ENCODE assay signal across 26 mouse cellular contexts in the genomic region with DNA sequence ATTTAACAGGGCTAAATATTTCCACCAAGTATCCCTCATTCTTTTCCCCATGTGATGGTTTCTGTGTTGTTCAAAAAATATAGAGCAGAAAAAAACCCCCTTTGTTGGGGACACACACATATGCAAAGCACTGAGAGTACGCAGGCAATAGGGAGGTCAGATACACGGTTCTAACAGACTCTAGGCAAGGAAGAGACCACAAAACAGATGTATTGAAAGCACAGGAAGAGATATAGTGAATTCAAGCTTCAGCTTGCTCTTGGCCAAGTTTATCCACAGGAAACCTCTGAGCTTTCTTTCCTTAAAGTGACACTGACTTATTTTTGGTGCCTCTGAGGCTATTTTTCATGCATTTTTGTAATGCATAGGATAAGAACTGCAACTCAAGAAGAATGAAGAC.
"Had no signal": no experiment of that assay in that cellular context is flagged by ENCODE, and none has a peak within 500 bp of the region (broad histone marks: within the 10 kb centered on the region; RNA-seq: fewer than 3 reads in every experiment).

No protein-coding gene starts in this region.

- ATAC-seq: hindbrain, embryonic 16.5 days; intestine, embryonic 16.5 days had no signal

- H3K27me3 ChIP-seq: heart, embryonic 13.5 days; heart, embryonic 15.5 days; hindbrain, embryonic 12.5 days; kidney, embryonic 15.5 days; limb, embryonic 13.5 days; limb, embryonic 15.5 days had no signal

- H3K36me3 ChIP-seq: heart, embryonic 13.5 days; heart, embryonic 15.5 days; hindbrain, embryonic 10.5 days; hindbrain, embryonic 12.5 days; kidney, embryonic 15.5 days; limb, embryonic 13.5 days; limb, embryonic 15.5 days had no signal

- H3K9me3 ChIP-seq: heart, embryonic 13.5 days; heart, embryonic 15.5 days; hindbrain, embryonic 10.5 days; hindbrain, embryonic 12.5 days; kidney, embryonic 15.5 days; limb, embryonic 13.5 days; limb, embryonic 15.5 days had no signal

- H3K4me3 ChIP-seq: heart, adult 2 months; heart, embryonic 13.5 days; heart, embryonic 15.5 days; hindbrain, embryonic 10.5 days; hindbrain, embryonic 12.5 days; kidney, embryonic 15.5 days; limb, embryonic 13.5 days; limb, embryonic 15.5 days had no signal

- H3K4me2 ChIP-seq: heart, embryonic 11.5 days; heart, embryonic 13.5 days; heart, embryonic 15.5 days; hindbrain, embryonic 12.5 days; hindbrain, embryonic 14.5 days; kidney, embryonic 15.5 days; limb, embryonic 13.5 days; limb, embryonic 15.5 days had no signal

- DNase-seq: gastrocnemius, postnatal 14 days; gastrocnemius, postnatal 36 days; heart, adult 11 months; heart, adult 2 months; heart, postnatal 14 days; heart, postnatal 36 days; kidney, adult 11 months; kidney, adult 2 months; kidney, adult 9 months; kidney, postnatal 14 days; kidney, postnatal 36 days; layer of hippocampus, adult 9-11 months; layer of hippocampus, postnatal 36 days; left cerebral cortex, postnatal 4 days had no signal

- H3K9ac ChIP-seq: heart, embryonic 13.5 days; heart, embryonic 15.5 days; hindbrain, embryonic 12.5 days; hindbrain, embryonic 14.5 days; kidney, embryonic 15.5 days; limb, embryonic 13.5 days; limb, embryonic 15.5 days had no signal

- H3K4me1 ChIP-seq: heart, embryonic 13.5 days; heart, embryonic 15.5 days; hindbrain, embryonic 10.5 days; hindbrain, embryonic 12.5 days; kidney, embryonic 15.5 days; limb, embryonic 13.5 days; limb, embryonic 15.5 days had no signal

- H3K27ac ChIP-seq: heart, adult 2 months; heart, embryonic 13.5 days; heart, embryonic 15.5 days; hindbrain, embryonic 10.5 days; hindbrain, embryonic 12.5 days; hindbrain, embryonic 14.5 days; kidney, embryonic 15.5 days; kidney, postnatal 0 days; limb, embryonic 13.5 days; limb, embryonic 15.5 days had no signal
